Mouse (Mus musculus) forebrain, embryonic 12.5 days (tissue): ENCODE data around the gene Dph3. TPM values are rescaled to one million over a fixed set of nuclear protein-coding genes. Genes with fewer than 3 reads are reported as not detected.
"Not testable (repeated sequence)": the region's sequence is repeated elsewhere in the genome, so short reads cannot be mapped to it uniquely, and the experiment has no call there.

Experiments
- ATAC-seq: fragments of 200-750 bp; cut with Nextera tagmentation; 2 replicates; pipeline ENCODE4 v1.8.0; 2017; ENCODE audit warnings: moderate TSS enrichment; ENCODE audit not compliant: low FRiP score
- H3K27ac ChIP-seq: fragments of 300-500 bp; sonication (generic); 2 replicates; pipeline ENCODE4 v1.5.1; 2016; ENCODE audit warnings: mild to moderate bottlenecking
- H3K27me3 ChIP-seq: fragments of 300-500 bp; sonication (generic); 2 replicates; pipeline ENCODE4 v1.6.1; 2016; ENCODE audit warnings: mild to moderate bottlenecking
- H3K36me3 ChIP-seq: fragments of 300-500 bp; sonication (generic); replicated peaks from 2 replicates; pipeline ENCODE4 v1.6.1; 2016; ENCODE audit warnings: mild to moderate bottlenecking
- H3K4me1 ChIP-seq: fragments of 300-500 bp; sonication (generic); 2 replicates; pipeline ENCODE4 v1.6.1; 2016
- H3K4me2 ChIP-seq: fragments of 300-500 bp; sonication (generic); 2 replicates; pipeline ENCODE4 v1.6.1; 2016; ENCODE audit warnings: mild to moderate bottlenecking, moderate library complexity
- H3K4me3 ChIP-seq: fragments of 300-500 bp; sonication (generic); replicated peaks from 2 replicates; pipeline ENCODE4 v1.5.1; 2016; ENCODE audit warnings: mild to moderate bottlenecking
- H3K9ac ChIP-seq: fragments of 300-500 bp; sonication (generic); 2 replicates; pipeline ENCODE4 v1.6.1; 2016; ENCODE audit warnings: mild to moderate bottlenecking
- H3K9me3 ChIP-seq: fragments of 300-500 bp; sonication (generic); 2 replicates; pipeline ENCODE4 v1.6.1; 2016
- WGBS: fragments of 180-500 bp; shearing (Covaris S2); methylation state at CpG from one replicate; pipeline ENCODE4 v1.1.7; 2016; 5-methylcytosine and 5-hydroxymethylcytosine counted together
- polyA plus RNA-seq: library from polyadenylated mRNA; unstranded; fragments of >200 nt; fragmentation: Nextera tagmentation; extraction: Ambion mirVana; gene quantifications from 2 replicates; pipeline ENCODE4 v1.2.1, GENCODE M21; 2016

The Dph3 gene
- polyA plus RNA-seq, 1 experiment from 2014 or later, result 90.4 TPM

DNA sequence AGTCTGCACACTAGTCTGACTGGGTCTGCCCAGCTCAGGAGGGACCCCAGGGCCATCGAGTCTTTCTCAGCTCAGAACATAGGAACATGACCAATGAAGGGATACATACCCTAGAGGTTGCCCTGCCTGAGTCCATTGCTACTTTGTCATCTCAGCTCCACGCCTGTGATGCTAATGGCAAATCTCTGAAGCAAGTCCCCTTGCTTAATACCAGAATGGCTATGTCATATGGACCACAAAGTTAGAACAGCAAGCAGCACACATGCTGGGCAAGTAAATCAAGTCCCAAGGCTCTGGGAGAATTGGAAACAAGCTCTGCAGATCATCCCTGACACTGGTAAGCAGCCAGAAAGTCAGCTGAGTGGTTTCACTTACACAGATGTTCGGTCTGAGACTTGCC lies 13.4 kb upstream of the Dph3 start:
- Histone ChIP-seq H3K4me3 (no peak overlapping the region), H3K27me3 (no peaks in the 10 kb centered on the region), H3K27ac (no peak overlapping the region), H3K9me3 (no peaks in the 10 kb centered on the region), H3K9ac (no peak overlapping the region), H3K36me3 (peaks cover 81% of the 10 kb centered on the region), H3K4me2 (no peak overlapping the region), H3K4me1 (no peaks in the 10 kb centered on the region)
- ATAC-seq, result no peak
- 91% methylated on average over 3 of the region's 3 CpGs for WGBS

DNA sequence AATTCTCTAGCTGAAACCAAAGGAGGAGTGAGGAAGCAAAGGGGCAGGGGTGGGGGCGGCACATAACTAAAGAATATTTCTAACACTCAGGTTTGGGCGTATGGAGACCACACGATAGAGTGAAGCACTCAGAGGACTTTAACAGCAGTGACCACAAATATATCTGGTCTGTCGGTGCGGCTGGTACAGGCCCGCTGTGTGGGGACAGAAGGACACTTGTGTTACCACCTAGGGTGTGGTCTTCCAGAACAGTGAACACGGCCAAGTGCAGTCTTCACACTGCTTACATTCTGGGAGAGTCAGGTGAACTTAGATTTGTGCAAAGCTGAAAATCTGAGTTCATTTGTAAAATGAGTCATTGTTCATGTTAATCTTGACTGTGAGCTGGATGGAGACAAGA lies 12.2 kb upstream of the Dph3 start:
- no peak for ATAC-seq
- Histone ChIP-seq H3K36me3 (peaks cover 77% of the 10 kb centered on the region), H3K4me3 (no peak overlapping the region), H3K9me3 (no peaks in the 10 kb centered on the region), H3K27ac (no peak overlapping the region), H3K4me1 (no peaks in the 10 kb centered on the region), H3K27me3 (no peaks in the 10 kb centered on the region), H3K9ac (no peak overlapping the region), H3K4me2 (no peak overlapping the region)
- WGBS, result 95% methylated on average over 7 of the region's 7 CpGs

DNA sequence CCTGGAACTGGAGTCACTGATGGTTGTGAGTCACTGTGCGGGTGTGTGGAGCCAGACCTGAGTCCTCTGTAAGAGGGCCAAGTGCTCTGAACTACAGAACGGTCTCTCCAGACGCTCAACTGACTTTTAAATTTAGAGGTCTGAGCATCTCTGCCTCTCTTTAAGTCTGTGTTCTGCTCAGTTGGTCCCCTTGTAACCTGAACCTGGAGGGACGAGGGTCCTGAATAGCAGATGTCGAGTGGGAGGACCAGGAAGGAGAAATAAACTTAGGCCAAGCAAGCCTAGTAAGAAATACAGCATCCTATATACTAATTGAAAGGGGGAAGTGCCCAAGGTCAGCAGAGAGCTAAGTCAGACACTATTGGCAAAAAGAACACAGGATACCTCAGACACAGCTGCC lies 11.2 kb upstream of the Dph3 start:
- no peak overlapping the region for H3K27ac ChIP-seq
- 86% methylated on average over 5 of the region's 5 CpGs for WGBS
- peaks cover 74% of the 10 kb centered on the region for H3K36me3 ChIP-seq

DNA sequence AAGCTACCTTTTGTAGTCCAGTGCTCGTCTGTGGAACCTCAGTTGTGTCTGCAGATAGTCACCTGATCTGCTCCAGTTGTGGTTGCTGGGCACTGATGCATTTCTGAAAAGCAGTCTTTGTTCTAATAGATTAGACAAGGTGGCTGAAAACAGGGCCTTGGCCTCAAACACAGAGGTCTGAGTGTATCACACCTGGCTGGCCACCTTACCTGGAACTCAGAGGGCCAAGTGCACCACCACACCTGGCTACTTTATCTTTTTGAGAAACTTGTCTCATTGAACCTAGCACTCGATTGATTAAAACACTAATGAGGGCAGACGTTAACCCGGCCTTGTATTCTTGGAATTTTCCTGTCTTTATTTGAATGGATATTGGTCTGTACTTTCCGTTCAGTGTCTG lies 10.1 kb upstream of the Dph3 start:
- 88% methylated on average over 5 of the region's 5 CpGs for WGBS
- Histone ChIP-seq H3K9ac (no peak overlapping the region), H3K27ac (no peak overlapping the region), H3K9me3 (no peaks in the 10 kb centered on the region), H3K4me1 (no peaks in the 10 kb centered on the region), H3K4me3 (no peak overlapping the region), H3K27me3 (no peaks in the 10 kb centered on the region), H3K4me2 (no peak overlapping the region), H3K36me3 (peaks cover 71% of the 10 kb centered on the region)
- ATAC-seq, result no peak

More for the DNA sequence above, 11.2 kb upstream of the Dph3 start:
- no peak overlapping the region for H3K9ac ChIP-seq
- no peak for ATAC-seq
- no peaks in the 10 kb centered on the region for H3K4me1 ChIP-seq
- H3K9me3 ChIP-seq, result no peaks in the 10 kb centered on the region
- H3K4me2 ChIP-seq, result no peak overlapping the region
- H3K4me3 ChIP-seq, result no peak overlapping the region
- no peaks in the 10 kb centered on the region for H3K27me3 ChIP-seq

DNA sequence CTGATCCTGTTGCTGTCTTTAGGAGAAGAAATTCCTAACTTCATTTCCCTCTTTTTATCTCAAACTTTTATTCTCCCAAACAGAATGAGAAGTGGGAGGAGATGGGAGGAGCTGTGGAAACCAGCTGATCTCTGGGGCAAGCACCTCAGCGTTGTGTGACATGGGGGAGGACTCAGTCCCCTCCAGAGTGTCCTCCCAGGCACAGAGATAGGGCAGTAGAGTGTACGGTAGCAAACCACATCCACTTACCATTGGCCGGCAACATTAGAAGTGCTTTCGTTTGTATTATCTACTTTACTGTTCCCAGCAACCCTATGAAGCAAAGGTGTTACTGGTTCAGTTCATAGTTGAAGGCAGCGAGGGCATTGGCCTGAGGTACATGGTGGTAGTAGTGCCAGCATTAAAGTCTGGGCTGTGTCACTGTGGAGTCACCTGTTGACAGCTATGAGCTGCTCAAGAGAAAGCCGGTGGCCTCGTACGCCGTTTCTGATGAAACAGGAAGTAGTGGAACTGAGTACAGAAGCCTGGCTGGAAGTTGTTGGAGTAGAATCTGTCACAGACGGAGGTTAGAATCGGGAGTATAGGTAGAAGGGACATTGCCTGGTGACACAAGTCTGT lies 8.1 kb upstream of the Dph3 start:
- Histone ChIP-seq H3K4me3 (no peak overlapping the region), H3K9ac (no peak overlapping the region), H3K36me3 (peaks cover 50% of the 10 kb centered on the region), H3K27me3 (no peaks in the 10 kb centered on the region), H3K9me3 (no peaks in the 10 kb centered on the region), H3K27ac (no peak overlapping the region), H3K4me1 (no peaks in the 10 kb centered on the region), H3K4me2 (no peak overlapping the region)
- 92% methylated on average over 11 of the region's 11 CpGs for WGBS
- ATAC-seq, result no peak

DNA sequence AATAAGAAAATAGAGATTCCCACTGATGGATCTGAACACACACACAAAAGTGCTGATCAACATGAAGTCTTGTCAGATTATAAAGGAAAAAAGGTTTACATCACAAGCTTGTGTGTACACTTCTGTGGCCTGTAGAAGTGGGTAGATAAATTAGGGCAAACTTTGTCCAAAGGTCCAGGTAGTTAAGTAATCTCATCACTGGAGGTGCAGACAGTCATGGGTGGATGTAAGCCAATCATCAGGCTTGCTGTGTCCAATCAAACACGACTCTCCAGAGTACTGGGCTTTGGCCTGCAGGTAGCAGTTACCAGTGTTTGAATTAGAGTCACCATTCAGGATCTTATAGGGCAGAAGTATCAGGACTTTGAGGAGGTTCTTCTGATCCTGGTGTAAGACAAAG lies 7.5 kb upstream of the Dph3 start:
- H3K4me1 ChIP-seq, result no peaks in the 10 kb centered on the region
- H3K27ac ChIP-seq, result no peak overlapping the region
- H3K4me3 ChIP-seq, result no peak overlapping the region
- peaks cover 45% of the 10 kb centered on the region for H3K36me3 ChIP-seq
- H3K9me3 ChIP-seq, result no peaks in the 10 kb centered on the region
- 72% methylated on average over 1 of the region's 1 CpGs for WGBS
- ATAC-seq, result no peak
- no peaks in the 10 kb centered on the region for H3K27me3 ChIP-seq
- no peak overlapping the region for H3K4me2 ChIP-seq
- H3K9ac ChIP-seq, result no peak overlapping the region

DNA sequence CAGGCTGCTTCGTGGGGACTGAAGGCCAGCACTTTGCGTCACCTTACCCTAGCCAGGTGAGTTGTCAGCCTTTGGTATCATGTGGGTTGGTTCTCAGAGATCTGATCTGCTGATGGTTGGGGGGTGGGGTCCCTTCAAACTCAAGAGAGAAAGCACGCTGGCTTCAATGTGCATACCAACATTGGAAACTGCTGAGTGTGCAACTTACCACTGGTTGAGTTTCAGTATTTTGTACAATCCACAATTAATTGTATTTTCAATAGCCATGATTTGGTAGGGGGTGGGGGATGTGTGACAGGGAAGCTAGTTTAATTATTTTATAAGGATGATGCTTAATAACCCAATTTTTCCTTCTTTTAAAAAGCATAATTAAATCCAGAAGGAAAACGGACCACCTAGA lies 6.2 kb upstream of the Dph3 start:
- no peak for ATAC-seq
- Histone ChIP-seq H3K4me1 (peaks cover 6% of the 10 kb centered on the region), H3K9me3 (no peaks in the 10 kb centered on the region), H3K27me3 (no peaks in the 10 kb centered on the region), H3K36me3 (peaks cover 34% of the 10 kb centered on the region), H3K4me2 (no peak overlapping the region), H3K9ac (no peak overlapping the region), H3K27ac (no peak overlapping the region), H3K4me3 (no peak overlapping the region)
- WGBS, result 87% methylated on average over 4 of the region's 4 CpGs

DNA sequence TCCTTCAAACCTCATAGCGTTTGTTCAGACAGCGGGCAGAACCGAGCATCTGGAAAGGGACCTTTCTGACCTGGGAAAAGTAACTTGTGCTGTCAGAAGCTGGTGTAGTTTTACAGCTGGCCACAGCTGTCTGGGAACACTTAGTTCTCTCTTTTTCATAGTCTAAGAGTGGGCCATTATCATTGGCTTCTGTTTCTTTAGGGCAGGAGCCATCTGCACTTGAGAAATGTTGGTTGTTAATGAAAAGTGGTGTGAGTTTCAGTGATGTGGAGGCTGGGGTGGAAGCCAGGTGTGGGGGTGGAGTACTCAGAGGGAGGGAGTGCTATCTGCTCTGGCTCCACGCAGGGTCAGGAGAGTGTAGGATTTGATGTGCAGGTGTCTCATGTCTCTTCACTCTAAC lies 5.6 kb upstream of the Dph3 start:
- Histone ChIP-seq H3K4me3 (no peak overlapping the region), H3K9me3 (no peaks in the 10 kb centered on the region), H3K27me3 (no peaks in the 10 kb centered on the region), H3K9ac (no peak overlapping the region), H3K27ac (no peak overlapping the region), H3K4me2 (no peak overlapping the region), H3K36me3 (peaks cover 29% of the 10 kb centered on the region), H3K4me1 (peaks cover 11% of the 10 kb centered on the region)
- ATAC-seq, result no peak
- WGBS, result 82% methylated on average over 4 of the region's 4 CpGs

DNA sequence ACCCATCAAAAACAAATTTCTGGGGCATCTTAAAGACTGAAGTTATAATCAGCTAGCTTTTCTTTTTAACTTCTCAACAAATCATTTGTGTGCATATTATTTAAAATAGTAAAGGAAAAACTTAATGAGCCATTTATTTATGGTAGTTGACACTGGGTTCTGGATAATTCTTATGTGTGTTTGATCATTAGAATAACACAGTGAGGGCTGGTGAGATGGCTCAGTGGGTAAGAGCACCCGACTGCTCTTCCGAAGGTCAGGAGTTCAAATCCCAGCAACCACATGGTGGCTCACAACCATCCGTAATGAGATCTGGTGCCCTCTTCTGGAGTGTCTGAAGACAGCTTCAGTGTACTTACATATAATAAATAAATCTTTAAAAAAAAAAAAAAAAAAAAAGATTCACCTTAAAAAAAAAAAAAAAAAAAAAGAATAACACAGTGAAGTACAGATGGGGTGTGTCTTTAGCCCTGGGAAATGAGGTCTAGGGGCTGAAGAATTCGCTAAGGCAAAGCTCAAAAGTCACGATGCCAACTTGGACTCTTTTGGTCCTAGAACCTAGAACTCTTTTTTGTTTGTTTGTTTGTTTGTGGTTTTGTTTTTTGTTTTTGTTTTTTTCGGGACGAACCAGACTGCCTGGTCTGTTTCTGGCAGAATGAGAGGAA lies 2.2 kb upstream of the Dph3 start:
- H3K4me1 ChIP-seq, result peaks cover 20% of the 10 kb centered on the region
- ATAC-seq, H3K4me3 ChIP-seq, H3K9ac ChIP-seq, H3K27ac ChIP-seq, H3K9me3 ChIP-seq, H3K27me3 ChIP-seq, H3K4me2 ChIP-seq: not testable (repeated sequence)
- WGBS, result 90% methylated on average over 7 of the region's 7 CpGs
- H3K36me3 ChIP-seq, result peaks cover 10% of the 10 kb centered on the region

DNA sequence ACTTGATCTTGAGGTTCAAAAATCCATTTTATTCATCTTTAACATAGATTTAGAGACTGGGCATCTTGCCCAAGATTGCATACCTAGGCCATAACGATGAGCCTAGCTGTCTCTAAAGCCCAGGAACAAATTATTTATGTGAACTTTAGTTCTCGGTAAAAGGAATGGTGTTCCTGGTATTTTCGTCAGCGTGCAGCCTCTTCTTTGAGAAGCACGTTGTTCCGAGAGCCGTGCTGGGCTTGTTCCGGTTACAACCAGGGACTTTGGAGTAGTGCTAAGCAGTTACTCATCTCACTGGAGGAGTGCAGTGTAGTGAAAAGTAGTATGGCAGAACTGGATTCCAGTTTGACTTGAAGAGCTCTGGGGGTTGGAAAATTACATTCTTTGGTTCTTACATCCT lies 697 bp upstream of the Dph3 start:
- H3K4me3 ChIP-seq, result peak overlapping the region; percentile 64
- 38% methylated on average over 8 of the region's 8 CpGs for WGBS
- H3K27ac ChIP-seq, result peak overlapping the region; percentile 84; the same call in 1 of the 2 replicates
- H3K9me3 ChIP-seq, result no peaks in the 10 kb centered on the region
- ATAC-seq, result no peak
- peaks cover 20% of the 10 kb centered on the region for H3K4me1 ChIP-seq
- H3K4me2 ChIP-seq, result peak overlapping the region; percentile 63
- H3K9ac ChIP-seq, result peak overlapping the region; percentile 69
- no peaks in the 10 kb centered on the region for H3K27me3 ChIP-seq
- H3K36me3 ChIP-seq, result peaks cover 17% of the 10 kb centered on the region

DNA sequence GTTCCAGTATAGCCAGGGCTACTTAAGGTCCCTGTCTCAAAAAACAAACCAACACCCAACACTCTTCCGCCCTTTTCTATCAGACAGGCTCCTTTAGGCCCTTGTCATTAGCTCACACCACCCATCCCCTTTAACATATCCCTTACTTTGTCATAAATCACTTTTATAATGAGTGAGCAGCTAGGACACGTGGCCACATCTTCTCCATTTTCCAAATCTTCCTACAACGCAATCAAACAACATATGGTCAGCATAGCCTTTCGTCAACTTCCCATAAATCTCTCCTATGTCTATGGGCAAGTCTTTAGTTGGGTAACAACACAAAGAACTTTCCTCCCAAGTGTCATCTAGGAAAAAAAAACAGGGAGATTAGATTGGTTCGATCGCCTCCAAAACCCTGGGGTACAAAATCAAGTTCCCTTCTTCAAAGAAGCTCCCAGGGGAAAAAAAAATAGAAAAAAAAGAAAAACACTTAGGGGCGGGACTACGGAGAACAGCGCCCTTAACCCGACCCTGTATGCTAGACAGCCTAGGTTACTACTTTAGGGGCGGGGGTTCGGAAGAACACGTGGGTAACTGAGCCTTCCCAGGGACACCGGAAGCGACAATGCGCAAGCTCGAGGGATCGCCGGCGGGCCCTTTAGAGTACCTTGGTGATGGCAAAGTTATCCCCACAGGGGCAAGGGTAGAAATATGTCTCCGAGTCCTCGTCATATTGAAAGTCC lies 606 bp downstream of the Dph3 start, which contains the start of gene Oxnad1:
Oxnad1 (plus strand) TSS at position 614 of the 725 bp plus-strand sequence.
- peak within 1 kb of the TSS; percentile 84 for H3K27ac ChIP-seq
- peak within 1 kb of the TSS; percentile 64 for H3K4me3 ChIP-seq
- H3K27me3 ChIP-seq, result no peaks in the 10 kb centered on the region
- H3K36me3 ChIP-seq, result peaks cover 27% of the 10 kb centered on the region
- 5% methylated on average over 22 of the region's 22 CpGs for WGBS
- H3K9me3 ChIP-seq, result no peaks in the 10 kb centered on the region
- peak within 1 kb of the TSS; percentile 69 for H3K9ac ChIP-seq
- peak within 1 kb of the TSS; percentile 63 for H3K4me2 ChIP-seq
- H3K4me1 ChIP-seq, result peaks cover 20% of the 10 kb centered on the region
- peak; percentile 96 for ATAC-seq

DNA sequence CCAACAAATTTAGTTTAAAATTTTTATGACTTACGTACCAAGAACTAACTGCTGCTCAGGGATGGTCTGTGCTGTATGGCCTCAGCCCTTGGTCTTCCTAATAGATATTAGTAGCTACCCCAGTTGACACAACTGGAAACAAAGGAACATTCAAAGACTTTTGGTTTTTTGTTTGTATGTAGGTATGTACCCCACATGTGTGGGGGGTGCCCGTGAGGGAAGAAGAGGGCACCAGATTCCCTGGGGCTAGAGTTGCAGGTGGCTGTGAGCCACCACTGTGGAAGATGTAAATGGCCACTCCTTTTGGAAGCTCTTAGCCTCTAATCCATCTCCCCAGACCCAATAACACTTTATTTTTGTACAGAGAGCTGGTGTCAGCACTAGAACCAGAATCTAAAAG lies 2.1 kb downstream of the Dph3 start:
- peaks cover 20% of the 10 kb centered on the region for H3K4me1 ChIP-seq
- H3K27me3 ChIP-seq, result no peaks in the 10 kb centered on the region
- no peak overlapping the region for H3K9ac ChIP-seq
- no peak overlapping the region for H3K4me3 ChIP-seq
- H3K36me3 ChIP-seq, result peaks cover 27% of the 10 kb centered on the region
- no peak for ATAC-seq
- H3K27ac ChIP-seq, result no peak overlapping the region
- 95% methylated on average over 2 of the region's 2 CpGs for WGBS
- no peak overlapping the region for H3K4me2 ChIP-seq
- H3K9me3 ChIP-seq, result no peaks in the 10 kb centered on the region
